Mouse (Mus musculus): Measurements from ENCODE around the gene Frmd4b.
"Not testable (repeated sequence)": the region's sequence is repeated elsewhere in the genome, so short reads cannot be mapped to it uniquely, and the experiment has no call there.

Gene Frmd4b

DNA sequence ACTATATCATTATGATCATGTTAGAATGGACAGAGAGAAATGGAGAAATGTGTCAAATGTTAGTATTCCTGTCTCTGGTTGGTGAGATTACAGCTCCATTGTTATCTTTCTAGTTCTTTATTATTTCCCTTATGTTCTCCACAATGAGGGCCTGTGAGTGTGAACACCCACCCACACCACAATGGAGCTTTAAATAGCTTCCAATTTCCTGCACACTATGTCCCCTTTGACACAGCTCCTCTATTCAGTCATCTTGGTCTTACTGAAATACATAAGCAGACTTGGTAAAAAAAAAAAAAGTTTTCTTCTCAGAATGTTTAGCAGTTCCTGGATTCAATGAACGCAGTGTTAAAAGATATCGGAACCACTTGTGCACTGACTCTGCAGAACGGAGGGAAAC, 326.7 kb downstream of the Frmd4b start:
- no peak for DNase-seq (ENCODE audit: low spot score)

DNA sequence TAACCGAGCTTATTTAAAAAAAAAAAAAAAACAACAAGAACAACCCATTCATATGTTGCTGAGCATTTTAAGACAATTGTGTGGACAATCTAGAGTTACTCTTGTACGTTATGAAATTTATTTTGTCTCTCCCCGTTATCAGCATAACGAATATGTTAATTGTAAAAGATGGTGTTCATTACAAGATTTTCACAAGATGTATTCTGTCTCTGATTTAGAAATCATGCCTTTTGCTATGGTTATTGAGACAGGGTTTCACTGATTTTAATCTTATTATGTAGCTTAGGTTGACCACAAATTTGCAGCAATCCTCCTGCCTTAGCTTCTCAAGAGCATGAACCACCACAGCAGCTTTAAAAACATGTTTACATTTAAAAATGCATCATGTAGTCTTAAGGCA, 327.5 kb downstream of the Frmd4b start:
- DNase-seq (ENCODE audit: low spot score), result no peak

DNA sequence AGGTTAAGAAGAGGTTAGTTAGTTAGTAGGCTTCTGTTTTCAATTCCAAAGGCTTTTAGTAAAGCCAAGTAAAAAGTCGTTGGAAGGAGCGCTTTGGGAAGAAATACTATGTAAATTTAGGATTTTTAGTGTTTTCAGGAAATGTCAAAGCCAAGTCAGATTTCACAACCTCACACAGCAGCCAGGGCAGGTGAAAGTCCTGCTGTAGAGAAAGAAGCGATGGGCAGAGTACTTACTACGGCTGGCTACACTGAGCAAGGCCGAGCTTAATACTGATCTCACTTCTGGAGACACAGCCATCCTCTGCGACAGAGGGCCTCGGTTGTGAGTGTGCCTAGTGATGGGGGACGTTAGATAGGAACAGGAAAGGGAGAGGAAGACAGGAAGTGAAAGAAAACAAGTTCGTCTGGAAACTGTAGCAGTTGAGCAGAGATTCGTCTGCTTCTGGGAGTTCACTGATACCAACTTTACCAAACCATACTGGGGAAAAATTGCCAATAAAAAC, 328.0 kb downstream of the Frmd4b start:
- no peak for DNase-seq (ENCODE audit: low spot score)

- DNase-seq (ENCODE audit: low spot score), result no peak
Measured at GRCm38 (mm10) chr6:97288047-97288855, 329.1 kb downstream of the Frmd4b start.

GRCm38 (mm10) chr6:97286332-97286731, 331.0 kb downstream of the Frmd4b start:
- no peak for DNase-seq (ENCODE audit: low spot score)

DNA sequence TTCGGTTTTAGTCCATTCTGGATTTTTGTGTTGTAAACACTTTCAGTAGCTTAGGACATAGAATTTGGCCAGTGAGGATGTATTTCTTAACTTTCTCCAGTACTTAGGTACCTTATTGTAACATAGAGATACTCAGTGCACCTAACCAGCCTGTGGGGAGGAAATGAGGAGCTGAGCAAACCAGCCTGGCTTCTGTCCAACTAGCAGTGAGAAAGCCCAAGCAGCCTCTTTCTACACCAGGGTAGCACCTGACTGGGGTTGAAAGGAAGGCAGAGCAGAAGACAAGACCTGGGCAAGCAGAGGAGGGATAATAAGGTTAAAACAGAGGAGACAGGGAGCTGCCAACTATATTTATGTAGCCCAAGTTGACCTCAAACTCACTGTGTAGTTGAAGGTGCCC, 333.7 kb downstream of the Frmd4b start:
- no peak for DNase-seq (ENCODE audit: low spot score)

GRCm38 (mm10) chr6:97278878-97279277, 338.5 kb downstream of the Frmd4b start:
- no peak for DNase-seq (ENCODE audit: low spot score)

- peak; percentile 87 for DNase-seq (ENCODE audit: low spot score)
Measured at GRCm38 (mm10) chr6:97278014-97278787, 339.1 kb downstream of the Frmd4b start.

GRCm38 (mm10) chr6:97276890-97277497, 340.3 kb downstream of the Frmd4b start:
- DNase-seq (ENCODE audit: low spot score), result no peak

DNA sequence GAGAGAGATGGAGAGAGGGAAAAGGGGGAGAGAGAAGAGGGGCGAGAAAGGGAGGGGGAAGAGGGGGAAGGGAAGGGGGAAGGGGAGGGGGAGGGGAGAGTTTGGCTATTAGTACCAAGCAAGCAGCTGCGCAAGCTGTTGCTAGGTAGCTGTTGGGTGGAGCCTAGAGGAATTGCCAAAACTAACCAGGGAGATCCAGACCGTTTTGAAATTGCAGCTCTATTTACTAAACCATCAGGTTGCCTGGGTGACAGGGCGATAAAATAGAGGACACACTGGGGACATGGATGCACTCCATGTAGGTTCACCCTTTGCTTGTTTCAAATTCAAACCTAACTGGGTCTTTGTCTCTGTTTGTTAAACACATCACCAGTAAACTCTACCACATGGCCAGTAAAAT, 341.0 kb downstream of the Frmd4b start:
- DNase-seq (ENCODE audit: low spot score), result no peak

DNA sequence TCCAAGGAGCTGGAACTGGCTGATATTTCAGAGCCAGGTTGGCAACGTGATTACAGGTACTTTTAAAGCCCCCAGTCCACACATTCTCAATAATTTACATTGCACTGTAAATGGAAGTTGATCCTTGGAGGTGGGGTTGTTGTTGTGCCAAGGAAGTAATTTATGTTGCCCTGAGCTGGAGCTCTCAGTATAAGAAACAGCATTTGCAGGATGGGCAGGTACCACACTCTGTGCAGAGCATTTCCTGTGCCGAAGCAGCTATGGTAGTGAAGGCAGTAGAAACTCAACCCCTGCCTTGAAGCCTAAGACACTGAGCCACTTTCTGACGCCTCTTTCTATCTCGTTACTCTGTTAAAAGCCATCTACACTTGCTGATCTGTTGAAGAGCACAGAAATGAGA, 341.6 kb downstream of the Frmd4b start:
- no peak for DNase-seq (ENCODE audit: low spot score)

GRCm38 (mm10) chr6:97273777-97274176, 343.6 kb downstream of the Frmd4b start:
- no peak for DNase-seq (ENCODE audit: low spot score)

- DNase-seq (ENCODE audit: low spot score), result no peak
Measured at GRCm38 (mm10) chr6:97273058-97273710, 344.2 kb downstream of the Frmd4b start.

GRCm38 (mm10) chr6:97272349-97272748, 345.0 kb downstream of the Frmd4b start:
- DNase-seq (ENCODE audit: low spot score), result no peak

GRCm38 (mm10) chr6:97269596-97269995, 347.7 kb downstream of the Frmd4b start:
- no peak for DNase-seq (ENCODE audit: low spot score)

DNA sequence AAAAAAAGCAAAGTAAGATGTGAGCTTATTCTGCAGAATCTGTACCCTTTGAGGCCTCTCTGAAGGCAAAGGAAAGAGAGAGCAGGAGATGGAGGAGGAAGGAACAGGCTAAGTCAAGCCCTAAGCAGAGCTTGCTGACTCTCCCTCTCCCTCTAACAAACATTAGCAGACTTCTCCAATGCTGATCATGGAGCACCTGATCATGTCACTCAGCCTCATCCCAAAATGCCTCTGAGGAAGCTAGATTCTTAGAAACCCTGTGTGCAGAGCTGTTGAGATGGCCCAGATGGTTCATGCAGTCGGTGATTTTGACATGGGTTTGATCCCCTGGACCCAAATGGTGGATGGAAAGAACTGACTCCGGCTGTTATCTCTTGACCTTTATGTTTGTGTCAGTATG, 350.2 kb downstream of the Frmd4b start:
- no peak for DNase-seq (ENCODE audit: low spot score)

DNA sequence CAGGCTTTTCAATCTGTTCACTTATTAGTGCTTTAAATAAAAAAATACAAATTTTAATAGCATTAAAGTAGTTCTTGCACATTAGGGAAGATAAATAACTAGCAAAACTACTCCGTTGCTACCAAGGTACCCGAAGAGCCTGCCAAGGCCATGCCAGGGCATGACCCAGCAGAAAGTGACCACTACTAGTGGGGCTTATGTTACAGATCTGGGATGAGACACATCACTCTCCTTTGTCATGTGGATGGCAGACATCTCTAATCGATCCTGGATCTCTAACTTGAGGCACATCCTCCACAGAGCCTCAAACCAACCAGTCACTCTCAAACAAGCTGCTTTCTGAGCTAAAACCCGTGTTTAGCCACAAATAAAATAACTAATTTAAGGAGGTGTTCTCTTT, 350.7 kb downstream of the Frmd4b start:
- DNase-seq (ENCODE audit: low spot score), result no peak

GRCm38 (mm10) chr6:97265705-97266104, 351.6 kb downstream of the Frmd4b start:
- DNase-seq (ENCODE audit: low spot score), result no peak

- DNase-seq (ENCODE audit: low spot score), result no peak
Measured at GRCm38 (mm10) chr6:97265240-97265639, 352.1 kb downstream of the Frmd4b start.

DNA sequence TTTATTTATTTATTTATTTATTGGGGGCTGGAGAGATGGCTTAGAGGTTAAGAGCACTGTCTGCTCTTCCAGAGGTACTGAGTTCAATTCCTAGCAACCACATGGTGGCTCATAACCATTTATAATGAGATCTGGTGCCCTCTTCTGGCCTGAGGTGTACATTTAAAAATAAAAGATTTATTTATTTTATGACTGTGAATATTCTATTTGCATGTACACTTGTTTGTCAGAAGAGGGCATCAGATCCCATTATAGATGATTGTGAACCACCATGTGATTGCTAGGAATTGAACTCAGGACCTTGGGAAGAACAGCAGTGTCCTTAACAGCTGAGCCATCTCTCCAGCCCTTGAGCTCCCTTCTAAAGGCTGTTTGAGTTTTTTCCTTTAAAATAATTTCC, 353.6 kb downstream of the Frmd4b start:
- not testable (repeated sequence) for DNase-seq (ENCODE audit: low spot score)

DNA sequence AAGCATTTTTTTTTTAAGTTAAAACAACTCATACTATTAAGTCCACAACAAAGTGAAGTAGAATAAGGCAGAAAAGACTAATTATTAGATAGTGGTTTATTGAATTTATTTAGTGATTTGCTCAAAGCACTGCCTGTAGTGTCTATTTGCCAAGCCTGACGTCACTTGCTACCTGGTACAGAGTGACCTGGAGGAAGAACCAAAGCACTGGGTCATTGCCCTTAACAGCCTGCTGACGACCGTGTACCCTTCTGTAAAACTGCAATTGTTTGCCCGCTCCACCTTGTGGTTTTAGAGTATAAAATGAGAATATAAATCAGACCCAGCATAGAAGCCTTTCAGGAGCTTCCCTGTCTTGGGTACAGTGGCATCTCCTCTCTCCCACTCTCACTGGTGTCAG, 355.1 kb downstream of the Frmd4b start:
- DNase-seq (ENCODE audit: low spot score), result no peak

DNA sequence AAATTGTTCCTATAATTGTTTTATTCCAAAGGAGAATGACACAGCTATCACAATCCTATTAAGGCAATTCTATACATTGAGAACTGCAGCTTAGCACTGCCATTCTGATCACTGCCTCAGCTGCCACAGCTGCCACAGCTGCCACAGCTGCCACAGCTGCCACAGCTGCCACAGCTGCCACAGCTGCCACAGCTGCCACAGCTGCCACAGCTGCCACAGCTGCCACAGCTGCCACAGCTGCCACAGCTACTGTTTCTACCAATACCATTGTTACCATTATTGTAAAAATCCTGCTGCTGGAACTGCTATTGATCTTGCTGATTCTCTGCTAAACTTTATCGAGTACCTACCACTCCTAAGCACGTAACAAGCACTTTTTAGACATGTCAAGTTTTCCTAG, 357.4 kb downstream of the Frmd4b start:
- not testable (repeated sequence) for DNase-seq (ENCODE audit: low spot score)
